Mouse (Mus musculus) midbrain, embryonic 13.5 days (tissue): ENCODE data around the gene Orai1. TPM values are rescaled to one million over a fixed set of nuclear protein-coding genes. Genes with fewer than 3 reads are reported as not detected.

Source experiments
- ATAC-seq: fragments of 200-750 bp; cut with Nextera tagmentation; 2 replicates; pipeline ENCODE4 v1.8.0; 2017; ENCODE audit warnings: mild to moderate bottlenecking, moderate TSS enrichment, moderate library complexity
- H3K27ac ChIP-seq: fragments of 300-500 bp; sonication (generic); 2 replicates; pipeline ENCODE4 v1.5.1; 2015; ENCODE audit warnings: inconsistent platforms, mild to moderate bottlenecking, moderate library complexity
- H3K27me3 ChIP-seq: fragments of 300-500 bp; sonication (generic); 2 replicates; pipeline ENCODE4 v1.6.1; 2015; ENCODE audit warnings: mild to moderate bottlenecking, inconsistent platforms
- H3K36me3 ChIP-seq: fragments of 300-500 bp; sonication (generic); 2 replicates; pipeline ENCODE4 v1.6.1; 2015; ENCODE audit warnings: mild to moderate bottlenecking, inconsistent platforms
- H3K4me1 ChIP-seq: fragments of 300-500 bp; sonication (generic); replicated peaks from 2 replicates; pipeline ENCODE4 v1.6.1; 2015; ENCODE audit warnings: inconsistent platforms
- H3K4me2 ChIP-seq: fragments of 300-500 bp; sonication (generic); replicated peaks from 2 replicates; pipeline ENCODE4 v1.6.1; 2015; ENCODE audit warnings: moderate library complexity, mild to moderate bottlenecking, inconsistent platforms
- H3K4me3 ChIP-seq: fragments of 300-500 bp; sonication (generic); replicated peaks from 2 replicates; pipeline ENCODE4 v1.5.1; 2015; ENCODE audit warnings: mild to moderate bottlenecking, inconsistent platforms
- H3K9ac ChIP-seq: fragments of 300-500 bp; sonication (generic); replicated peaks from 2 replicates; pipeline ENCODE4 v1.6.1; 2015; ENCODE audit warnings: mild to moderate bottlenecking, inconsistent platforms
- H3K9me3 ChIP-seq: fragments of 300-500 bp; sonication (generic); 2 replicates; pipeline ENCODE4 v1.6.1; 2016; ENCODE audit warnings: mild to moderate bottlenecking, inconsistent platforms
- WGBS: fragments of 180-500 bp; shearing (Covaris S2); methylation state at CpG from one replicate; pipeline ENCODE4 v1.1.7; 2015; 5-methylcytosine and 5-hydroxymethylcytosine counted together
- polyA plus RNA-seq: library from polyadenylated mRNA; unstranded; fragments of >200 nt; fragmentation: Nextera tagmentation; extraction: Ambion mirVana; gene quantifications from 2 replicates; pipeline ENCODE4 v1.2.1, GENCODE M21; 2015

The Orai1 gene
- polyA plus RNA-seq, 1 experiment from 2014 or later = 10.5 TPM

GRCm38 (mm10) chr5:122987211-122988020, 27.5 kb upstream of the Orai1 start:
- WGBS = 2% methylated on average over 39 of the region's 39 CpGs

GRCm38 (mm10) chr5:122988021-122988751, 26.7 kb upstream of the Orai1 start:
- Histone ChIP-seq H3K9me3 (no peaks in the 10 kb centered on the region), H3K4me3 (peak overlapping the region; percentile 68), H3K9ac (peak overlapping the region; percentile 82), H3K27me3 (0 out of 2 replicates have a peak, but pooled peaks cover 2% of the 10 kb centered on the region), H3K4me2 (peak overlapping the region; percentile 99), H3K4me1 (peaks cover 61% of the 10 kb centered on the region), H3K36me3 (no peaks in the 10 kb centered on the region), H3K27ac (peak overlapping the region; percentile 76)
- peak; percentile 41 for ATAC-seq
- WGBS = under 1% methylated on average over 41 of the region's 41 CpGs

More at GRCm38 (mm10) chr5:122987211-122988020, 27.5 kb upstream of the Orai1 start:
- H3K9ac ChIP-seq = peak overlapping the region; percentile 82
- H3K9me3 ChIP-seq = no peaks in the 10 kb centered on the region
- peak overlapping the region; percentile 99 for H3K4me2 ChIP-seq
- H3K4me1 ChIP-seq = peaks cover 61% of the 10 kb centered on the region
- peak overlapping the region; percentile 76 for H3K27ac ChIP-seq
- 0 out of 2 replicates have a peak, but pooled peaks cover 2% of the 10 kb centered on the region for H3K27me3 ChIP-seq
- peaks cover 1% of the 10 kb centered on the region; the same call in 1 of the 2 replicates for H3K36me3 ChIP-seq
- peak; percentile 38 for ATAC-seq
- peak overlapping the region; percentile 68 for H3K4me3 ChIP-seq

GRCm38 (mm10) chr5:122989001-122989525, 25.8 kb upstream of the Orai1 start:
- Histone ChIP-seq H3K9ac (peak overlapping the region; percentile 82), H3K4me3 (peak overlapping the region; percentile 68), H3K4me2 (peak overlapping the region; percentile 99), H3K36me3 (no peaks in the 10 kb centered on the region), H3K4me1 (peaks cover 61% of the 10 kb centered on the region), H3K9me3 (no peaks in the 10 kb centered on the region), H3K27ac (peak overlapping the region; percentile 84), H3K27me3 (0 out of 2 replicates have a peak, but pooled peaks cover 2% of the 10 kb centered on the region)
- ATAC-seq = peak; percentile 70
- WGBS = under 1% methylated on average over 25 of the region's 39 CpGs

- peak; percentile 48; the same call in 1 of the 2 replicates for ATAC-seq
- peaks cover 60% of the 10 kb centered on the region for H3K4me1 ChIP-seq
- peak within 1 kb of the TSS; percentile 99 for H3K4me2 ChIP-seq
- peak within 1 kb of the TSS; percentile 68 for H3K4me3 ChIP-seq
- peak within 1 kb of the TSS; percentile 82 for H3K9ac ChIP-seq
- 0 out of 2 replicates have a peak, but pooled peaks cover 2% of the 10 kb centered on the region for H3K27me3 ChIP-seq
- no peaks in the 10 kb centered on the region for H3K36me3 ChIP-seq
- peak within 1 kb of the TSS; percentile 84 for H3K27ac ChIP-seq
- no peaks in the 10 kb centered on the region for H3K9me3 ChIP-seq
- 2% methylated on average over 15 of the region's 15 CpGs for WGBS
These were observed 25.1 kb upstream of the Orai1 start, which contains the start of gene Kdm2b for GRCm38 (mm10) chr5:122989551-122990330. Gene Kdm2b (minus strand): TSS chr5:122989823.

GRCm38 (mm10) chr5:122990411-122991160, 24.3 kb upstream of the Orai1 start:
- ATAC-seq = no peak
- peak overlapping the region; percentile 84; the same call in 1 of the 2 replicates for H3K27ac ChIP-seq
- no peaks in the 10 kb centered on the region for H3K36me3 ChIP-seq
- H3K9me3 ChIP-seq = no peaks in the 10 kb centered on the region
- WGBS = 7% methylated on average over 16 of the region's 16 CpGs
- peak overlapping the region; percentile 49 for H3K9ac ChIP-seq
- peak overlapping the region; percentile 68 for H3K4me3 ChIP-seq
- peaks cover 55% of the 10 kb centered on the region for H3K4me1 ChIP-seq
- H3K4me2 ChIP-seq = peak overlapping the region; percentile 99
- 0 out of 2 replicates have a peak, but pooled peaks cover 2% of the 10 kb centered on the region for H3K27me3 ChIP-seq

GRCm38 (mm10) chr5:122991350-122992004, 23.4 kb upstream of the Orai1 start:
- 31% methylated on average over 5 of the region's 5 CpGs for WGBS
- H3K4me2 ChIP-seq = peak overlapping the region; percentile 99
- peaks cover 47% of the 10 kb centered on the region for H3K4me1 ChIP-seq
- H3K27ac ChIP-seq = no peak overlapping the region
- H3K9ac ChIP-seq = peak overlapping the region; percentile 49; the same call in 1 of the 2 replicates
- 0 out of 2 replicates have a peak, but pooled peaks cover 2% of the 10 kb centered on the region for H3K27me3 ChIP-seq
- ATAC-seq = no peak
- H3K9me3 ChIP-seq = no peaks in the 10 kb centered on the region
- H3K4me3 ChIP-seq = no peak overlapping the region
- H3K36me3 ChIP-seq = no peaks in the 10 kb centered on the region

GRCm38 (mm10) chr5:122993811-122994210, 21.1 kb upstream of the Orai1 start:
- no peak for ATAC-seq
- whole genome bisulfite sequencing = 51% methylated on average over 2 of the region's 2 CpGs
- H3K36me3 ChIP-seq = no peaks in the 10 kb centered on the region
- no peak overlapping the region for H3K4me2 ChIP-seq
- peaks cover 30% of the 10 kb centered on the region for H3K4me1 ChIP-seq
- H3K27me3 ChIP-seq = no peaks in the 10 kb centered on the region
- H3K4me3 ChIP-seq = no peak overlapping the region
- H3K27ac ChIP-seq = no peak overlapping the region
- no peak overlapping the region for H3K9ac ChIP-seq
- H3K9me3 ChIP-seq = no peaks in the 10 kb centered on the region

GRCm38 (mm10) chr5:122994303-122994846, 20.5 kb upstream of the Orai1 start:
- peak; percentile 80 for ATAC-seq
- Histone ChIP-seq H3K27ac (no peak overlapping the region), H3K4me2 (no peak overlapping the region; the same call in 1 of the 2 replicates), H3K9me3 (no peaks in the 10 kb centered on the region), H3K36me3 (no peaks in the 10 kb centered on the region), H3K27me3 (no peaks in the 10 kb centered on the region), H3K4me3 (no peak overlapping the region), H3K4me1 (peaks cover 29% of the 10 kb centered on the region), H3K9ac (no peak overlapping the region)
- 10% methylated on average over 5 of the region's 5 CpGs for WGBS

GRCm38 (mm10) chr5:122994910-122995309, 20.0 kb upstream of the Orai1 start:
- Histone ChIP-seq H3K4me2 (no peak overlapping the region), H3K9ac (no peak overlapping the region), H3K4me3 (no peak overlapping the region), H3K27ac (no peak overlapping the region), H3K9me3 (no peaks in the 10 kb centered on the region), H3K4me1 (peaks cover 24% of the 10 kb centered on the region), H3K27me3 (no peaks in the 10 kb centered on the region), H3K36me3 (no peaks in the 10 kb centered on the region)
- WGBS = 0% methylated on average over 1 of the region's 1 CpGs
- no peak for ATAC-seq
